Mouse (Mus musculus): ENCODE measurements around the gene Tbxas1.

GRCm38 (mm10) chr6:38908401-38908800 is 33.2 kb downstream of the Tbxas1 start:
- TF ChIP-seq CTCF (conservative IDR thresholded peaks at IDR 0.05; ENCODE audit: low read length), result no peak
- TF ChIP-seq POU5F1 (IDR thresholded peaks at IDR 0.05; ENCODE audit: borderline replicate concordance, low read length), result no peak
- no peak for TF ChIP-seq NANOG (IDR thresholded peaks at IDR 0.05; ENCODE audit: borderline replicate concordance, low read length)
